Mouse (Mus musculus): ENCODE results near the gene Gm47985. TPM values are rescaled to one million over a fixed set of nuclear protein-coding genes. Genes with fewer than 3 reads are reported as not detected.
A peak's percentile ranks its signal among the peaks of the same experiment; 100 is the strongest.
"Not testable (repeated sequence)": the region's sequence is repeated elsewhere in the genome, so short reads cannot be mapped to it uniquely, and the experiment has no call there.

Gene Gm47985
- total RNA-seq, 2 experiments from 2014 or later, result not detected

GRCm38 (mm10) chr1:151177030-151177936 is 5.1 kb upstream of the Gm47985 start:
- peak in 1 of 2 experiments; percentile 31 for DNase-seq

GRCm38 (mm10) chr1:151177937-151178271 is 4.4 kb upstream of the Gm47985 start:
- no peak for DNase-seq

- DNase-seq, result no peak
Measured at GRCm38 (mm10) chr1:151178505-151179083, 3.7 kb upstream of the Gm47985 start.

- no peak for DNase-seq
Measured at GRCm38 (mm10) chr1:151180167-151180566, 2.2 kb upstream of the Gm47985 start.

- not testable (repeated sequence) for DNase-seq
Measured at GRCm38 (mm10) chr1:151186186-151186585, 3.8 kb downstream of the Gm47985 start.

GRCm38 (mm10) chr1:151186879-151187424 is 4.6 kb downstream of the Gm47985 start:
- DNase-seq, result not testable (repeated sequence)

GRCm38 (mm10) chr1:151188469-151188868 is 6.1 kb downstream of the Gm47985 start:
- DNase-seq, result no peak

GRCm38 (mm10) chr1:151192075-151192474 is 9.7 kb downstream of the Gm47985 start, which contains the start of gene Gm8947:
TSS of gene Gm8947 (plus strand) at chr1:151192376.
- DNase-seq, result not testable (repeated sequence)

- not testable (repeated sequence) for DNase-seq
Measured at GRCm38 (mm10) chr1:151192739-151193138, 10.4 kb downstream of the Gm47985 start.

GRCm38 (mm10) chr1:151195986-151196385 is 13.6 kb downstream of the Gm47985 start:
- not testable (repeated sequence) for DNase-seq

- DNase-seq, result not testable (repeated sequence)
Measured at GRCm38 (mm10) chr1:151196690-151197089, 14.4 kb downstream of the Gm47985 start.

- not testable (repeated sequence) for DNase-seq
Measured at GRCm38 (mm10) chr1:151198120-151198519, 15.8 kb downstream of the Gm47985 start, which contains the start of gene Gm47995. TSS of gene Gm47995 (plus strand) at chr1:151198448.

GRCm38 (mm10) chr1:151200620-151201019 is 18.3 kb downstream of the Gm47985 start:
- not testable (repeated sequence) for DNase-seq

- DNase-seq, result not testable (repeated sequence)
Measured at GRCm38 (mm10) chr1:151202771-151203170, 20.4 kb downstream of the Gm47985 start.

- DNase-seq, result not testable (repeated sequence)
Measured at GRCm38 (mm10) chr1:151203818-151204217, 21.5 kb downstream of the Gm47985 start, which contains the start of gene 3110040M04Rik. TSS of gene 3110040M04Rik (plus strand) at chr1:151204121.

- DNase-seq, result not testable (repeated sequence)
Measured at GRCm38 (mm10) chr1:151208493-151208892, 26.2 kb downstream of the Gm47985 start.

- not testable (repeated sequence) for DNase-seq
Measured at GRCm38 (mm10) chr1:151208944-151209343, 26.6 kb downstream of the Gm47985 start.

- not testable (repeated sequence) for DNase-seq
Measured at GRCm38 (mm10) chr1:151209824-151210355, 27.6 kb downstream of the Gm47985 start, which contains the start of gene Gm47996. TSS of gene Gm47996 (plus strand) at chr1:151210131.

GRCm38 (mm10) chr1:151211666-151212065 is 29.3 kb downstream of the Gm47985 start:
- DNase-seq, result not testable (repeated sequence)

GRCm38 (mm10) chr1:151214862-151215261 is 32.5 kb downstream of the Gm47985 start:
- no peak for DNase-seq

GRCm38 (mm10) chr1:151215985-151216384 is 33.6 kb downstream of the Gm47985 start:
- no peak for DNase-seq

GRCm38 (mm10) chr1:151216417-151216816 is 34.1 kb downstream of the Gm47985 start:
- DNase-seq, result no peak

All from adrenal gland, postnatal 36 days (tissue).